Mouse (Mus musculus): ENCODE data around the gene Atp5s.

Gene Atp5s

GRCm38 (mm10) chr12:69781935-69782650, 57.3 kb downstream of the Atp5s start:
- DNase-seq, result no peak

- DNase-seq, result no peak
These were observed 58.7 kb downstream of the Atp5s start for GRCm38 (mm10) chr12:69783247-69784025.

GRCm38 (mm10) chr12:69785471-69785870, 60.7 kb downstream of the Atp5s start:
- no peak for DNase-seq

- DNase-seq, result peak; percentile 6
These were observed 63.6 kb downstream of the Atp5s start for GRCm38 (mm10) chr12:69788380-69788779.

- peak; percentile 43 for DNase-seq
These were observed 65.2 kb downstream of the Atp5s start for GRCm38 (mm10) chr12:69789766-69790529.

- peak; percentile 59 for DNase-seq
These were observed 66.1 kb downstream of the Atp5s start, which contains the start of gene Cdkl1 for GRCm38 (mm10) chr12:69790530-69791505. TSS of gene Cdkl1 (minus strand) at chr12:69791267.
